ENCODE assay signal across 9 mouse cellular contexts in genomic region chr5:65900862-65901265, GRCm38 (mm10). TPM values are rescaled to one million over a fixed set of nuclear protein-coding genes. Genes with fewer than 3 reads are reported as not detected.
DNase-seq lines count a peak whose midpoint lies in the region; ATAC-seq and TF ChIP-seq lines count a peak whose summit lies in the region.
"Had no signal": no experiment of that assay in that cellular context is flagged by ENCODE, and none has a peak within 500 bp of the region (broad histone marks: within the 10 kb centered on the region; RNA-seq: fewer than 3 reads in every experiment).

No protein-coding gene starts in this region.

- no peaks in the 10 kb centered on the region for H3K36me3 ChIP-seq in forebrain, embryonic 16.5 days (ENCODE audit: control insufficient read depth, insufficient read depth)
- H3K36me3 ChIP-seq in liver, embryonic 13.5 days = no peaks in the 10 kb centered on the region
- peaks cover 7% of the 10 kb centered on the region for H3K36me3 ChIP-seq in thymus, adult 2 months (ENCODE audit: control insufficient read depth, insufficient read depth, low read length)
- H3K36me3 ChIP-seq: hindbrain, embryonic 15.5 days had no signal

- 0 out of 2 replicates have a peak, but pooled peaks cover 3% of the 10 kb centered on the region for H3K4me1 ChIP-seq in forebrain, embryonic 16.5 days (replicated peaks; ENCODE audit: control insufficient read depth, insufficient read depth, low read length)
- peaks cover 25% of the 10 kb centered on the region for H3K4me1 ChIP-seq in liver, embryonic 13.5 days (replicated peaks)
- peaks cover 55% of the 10 kb centered on the region for H3K4me1 ChIP-seq in thymus, adult 2 months (replicated peaks; ENCODE audit: control insufficient read depth, insufficient read depth, low read length)

- ATAC-seq in CD4-positive, CD25-positive, alpha-beta regulatory T cell, adult 4 months = peak; percentile 67
- peak; percentile 91 for ATAC-seq in forebrain, embryonic 16.5 days
- peak; percentile 81 for ATAC-seq in liver, embryonic 13.5 days (ENCODE audit: low read depth)

- H3K4me2 ChIP-seq in forebrain, embryonic 16.5 days (ENCODE audit: low read length) = no peak overlapping the region
- H3K4me2 ChIP-seq in liver, embryonic 13.5 days = no peak overlapping the region
- H3K4me2 ChIP-seq: hindbrain, embryonic 15.5 days had no signal

- peaks cover 13% of the 10 kb centered on the region for H3K9me3 ChIP-seq in forebrain, embryonic 16.5 days (ENCODE audit: control insufficient read depth, low read length)
- no peaks in the 10 kb centered on the region for H3K9me3 ChIP-seq in liver, embryonic 13.5 days (replicated peaks)

- no peaks in the 10 kb centered on the region for H3K27me3 ChIP-seq in forebrain, embryonic 16.5 days (replicated peaks; ENCODE audit: control insufficient read depth, insufficient read depth, low read length)
- no peaks in the 10 kb centered on the region for H3K27me3 ChIP-seq in liver, embryonic 13.5 days
- no peaks in the 10 kb centered on the region for H3K27me3 ChIP-seq in thymus, adult 2 months (ENCODE audit: control insufficient read depth, insufficient read depth, low read length)
- H3K27me3 ChIP-seq: hindbrain, embryonic 15.5 days had no signal

- no peak overlapping the region for H3K4me3 ChIP-seq in forebrain, embryonic 16.5 days (replicated peaks; ENCODE audit: low read length)
- H3K4me3 ChIP-seq in liver, embryonic 13.5 days (replicated peaks) = no peak overlapping the region
- H3K4me3 ChIP-seq in thymus, adult 2 months (ENCODE audit: control insufficient read depth, insufficient read depth, low read length) = peak overlapping the region; percentile 10; the same call in 1 of the 2 replicates
- H3K4me3 ChIP-seq: hindbrain, embryonic 15.5 days had no signal

- no peak overlapping the region for H3K9ac ChIP-seq in forebrain, embryonic 16.5 days (replicated peaks; ENCODE audit: low read depth, low read length)
- no peak overlapping the region for H3K9ac ChIP-seq in liver, embryonic 13.5 days
- H3K9ac ChIP-seq: hindbrain, embryonic 15.5 days had no signal

- intact Hi-C loops in heart, postnatal 36 days (cut with DNase I) = no loop called here

- 21% methylated on average over 7 of the region's 7 CpGs for WGBS in forebrain, embryonic 16.5 days
- WGBS in liver, embryonic 13.5 days (ENCODE audit: insufficient replicate concordance) = 11% methylated on average over 7 of the region's 7 CpGs
- 2% methylated on average over 7 of the region's 7 CpGs for WGBS in thymus, adult 2 months

- H3K27ac ChIP-seq in forebrain, embryonic 16.5 days (ENCODE audit: low read length) = peak overlapping the region; percentile 41; the same call in 1 of the 2 replicates
- no peak overlapping the region for H3K27ac ChIP-seq in liver, embryonic 13.5 days
- peak overlapping the region; percentile 93 for H3K27ac ChIP-seq in thymus, adult 2 months (ENCODE audit: control insufficient read depth, insufficient read depth, low read length)
- H3K27ac ChIP-seq: hindbrain, embryonic 15.5 days had no signal

- peak; percentile 66; the same call in 1 of the 2 replicates for TF ChIP-seq CTCF in thymus, adult 2 months (IDR thresholded peaks at IDR 0.05; ENCODE audit: borderline replicate concordance, control insufficient read depth, extremely low read depth, insufficient read depth, low read length, poor library complexity)

- DNase-seq in heart, adult 18-20 months = peak; percentile 18 to 26
- no peak for DNase-seq in heart, postnatal 36 days
- peak; percentile 9 for DNase-seq in liver, embryonic 13.5 days
- peak; percentile 74 for DNase-seq in thymus, adult 2 months
- no peak for DNase-seq in left cerebral cortex, adult 9 months (ENCODE audit: low spot score in 2 of 2)
- no peak for DNase-seq in cerebellum, adult 18-20 months

- TF ChIP-seq POLR2A in thymus, adult 2 months (IDR thresholded peaks at IDR 0.05; ENCODE audit: control insufficient read depth, extremely low read depth, insufficient read depth, low read length, poor library complexity) = peak; percentile 73

RNA-seq across cellular contexts. Expression of gene Chrna9, which starts 33.9 kb away (rescaled TPM):
- not detected for total RNA-seq in heart, adult 18-20 months (2021)
- total RNA-seq in heart, postnatal 36 days (2021) = not detected
- 1 to 10 TPM; 2.0 to 2.1 TPM for polyA plus RNA-seq in CD4-positive, CD25-positive, alpha-beta regulatory T cell, adult 4 months (2017; shearing (Covaris generic))
- not detected in 2 replicates for polyA plus RNA-seq in forebrain, embryonic 16.5 days (2015; fragmentation: Nextera tagmentation; extraction: Ambion mirVana)
- not detected in 2 replicates for polyA plus RNA-seq in liver, embryonic 13.5 days (2015; fragmentation: Nextera tagmentation; extraction: Ambion mirVana)
- 212 and 251 TPM in 2 replicates for polyA plus RNA-seq in thymus, adult 2 months (2012; rRNA removed)
- polyA plus RNA-seq: hindbrain, embryonic 15.5 days had no signal

RNA-seq across cellular contexts. Expression of gene Rhoh, which starts 39.9 kb away (rescaled TPM):
- total RNA-seq in heart, adult 18-20 months (2021) = 1 to 10 TPM in 1 of 2 experiments, under 1 TPM in 1; 0.45 to 1.4 TPM
- under 1 TPM; 0.42 to 0.92 TPM for total RNA-seq in heart, postnatal 36 days (2021)
- 100 to 1,000 TPM; 342 to 463 TPM for polyA plus RNA-seq in CD4-positive, CD25-positive, alpha-beta regulatory T cell, adult 4 months (2017; shearing (Covaris generic))
- polyA plus RNA-seq in forebrain, embryonic 16.5 days (2015; fragmentation: Nextera tagmentation; extraction: Ambion mirVana) = 0.30 and 0.31 TPM in 2 replicates
- 1.6 and 1.7 TPM in 2 replicates for polyA plus RNA-seq in liver, embryonic 13.5 days (2015; fragmentation: Nextera tagmentation; extraction: Ambion mirVana)
- polyA plus RNA-seq in thymus, adult 2 months (2012; rRNA removed) = 132 and 135 TPM in 2 replicates

Comparison
In these comparisons a context has a peak if more than half of its experiments do, and no peak if none do; other contexts are left out.
1. DNase-seq: peak in heart, adult 18-20 months (2 of 2), liver, embryonic 13.5 days (single experiment) and thymus, adult 2 months (single experiment); none in heart, postnatal 36 days (0 of 2), left cerebral cortex, adult 9 months (0 of 2) and cerebellum, adult 18-20 months (0 of 2).
2. RNA of gene Chrna9, which starts 33.9 kb away (polyA plus RNA-seq): 212 to 251 TPM in thymus, adult 2 months; 2.0 to 2.1 TPM in CD4-positive, CD25-positive, alpha-beta regulatory T cell, adult 4 months, not detected in liver, embryonic 13.5 days and not detected in forebrain, embryonic 16.5 days; every median in the first group is over 10 times any median in the second.
3. RNA of gene Rhoh, which starts 39.9 kb away (polyA plus RNA-seq): 342 to 463 TPM in CD4-positive, CD25-positive, alpha-beta regulatory T cell, adult 4 months and 132 to 135 TPM in thymus, adult 2 months; 1.6 to 1.7 TPM in liver, embryonic 13.5 days and 0.30 to 0.31 TPM in forebrain, embryonic 16.5 days; every median in the first group is over 10 times any median in the second.
4. Peak in every context shown above with its lines, with median percentiles within 50 percentile points of each other: ATAC-seq.